Mouse (Mus musculus): ENCODE measurements around the gene Rbp2. TPM values are rescaled to one million over a fixed set of nuclear protein-coding genes. Genes with fewer than 3 reads are reported as not detected.

Rbp2 gene
- 0.53 TPM in 1 of 2 replicates, not detected in the other for polyA plus RNA-seq (2015; fragmentation: Nextera tagmentation; extraction: Ambion mirVana)

DNA sequence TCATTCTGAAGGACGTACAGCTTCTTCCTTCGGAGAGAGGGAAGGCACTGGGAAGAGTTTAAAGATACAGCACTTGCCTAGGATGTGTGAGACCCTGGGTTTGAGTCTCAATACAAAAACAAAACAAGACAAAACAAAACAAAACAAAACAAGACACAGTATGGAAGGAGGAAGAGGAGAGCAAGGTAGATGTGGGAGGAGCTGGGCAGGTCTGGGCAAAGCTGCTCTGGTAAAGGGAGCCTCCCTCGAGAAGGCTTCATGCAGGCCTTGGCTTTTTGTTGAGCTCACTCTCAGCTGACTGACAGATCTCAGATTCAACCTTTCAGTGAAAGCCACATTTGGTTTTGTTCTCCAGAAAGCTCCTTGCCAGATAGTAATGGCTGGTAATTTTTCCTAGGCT lies at the start of gene Rbp2:
Rbp2 (plus strand) TSS at position 301 of the 400 bp plus-strand sequence.
- WGBS, result 87% methylated on average over 3 of the region's 3 CpGs
- no peaks in the 10 kb centered on the region for H3K36me3 ChIP-seq
- H3K9ac ChIP-seq (replicated peaks), result no peak within 1 kb of the TSS
- ATAC-seq (replicated peaks), result no peak
- no peak within 1 kb of the TSS for H3K27ac ChIP-seq (replicated peaks)
- H3K4me1 ChIP-seq, result no peaks in the 10 kb centered on the region
- H3K9me3 ChIP-seq, result no peaks in the 10 kb centered on the region
- no peak within 1 kb of the TSS for H3K4me2 ChIP-seq (replicated peaks)
- H3K27me3 ChIP-seq, result no peaks in the 10 kb centered on the region
- H3K4me3 ChIP-seq, result no peak within 1 kb of the TSS

DNA sequence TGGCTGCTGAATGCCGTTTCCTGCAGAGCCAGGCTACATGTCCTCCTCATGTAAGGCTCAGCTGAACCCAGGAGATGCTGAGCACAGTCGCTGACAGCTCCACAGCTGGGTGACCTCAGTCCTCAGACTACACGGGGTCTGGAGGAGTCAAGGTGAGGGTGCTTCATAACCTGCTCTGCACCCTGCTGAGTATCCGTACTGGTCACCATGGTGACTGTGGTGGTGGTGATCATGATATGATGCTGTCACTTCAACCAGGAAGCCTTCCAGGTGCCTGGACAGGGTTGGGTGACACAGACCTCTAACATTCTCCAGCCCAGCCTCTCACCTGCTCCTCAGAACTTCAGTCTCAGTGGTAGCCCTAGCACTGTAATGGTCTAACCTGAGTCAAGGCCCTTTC lies 48.1 kb upstream of the Rbp2 start:
- no peak overlapping the region for H3K4me3 ChIP-seq
- H3K27me3 ChIP-seq, result no peaks in the 10 kb centered on the region; the same call in 1 of the 2 replicates
- H3K36me3 ChIP-seq, result no peaks in the 10 kb centered on the region
- no peak overlapping the region for H3K9ac ChIP-seq (replicated peaks)
- H3K9me3 ChIP-seq, result no peaks in the 10 kb centered on the region
- no peak overlapping the region for H3K27ac ChIP-seq (replicated peaks)
- ATAC-seq (replicated peaks), result no peak
- no peak overlapping the region for H3K4me2 ChIP-seq (replicated peaks)
- H3K4me1 ChIP-seq, result peaks cover 5% of the 10 kb centered on the region
- WGBS, result 90% methylated on average over 4 of the region's 4 CpGs

DNA sequence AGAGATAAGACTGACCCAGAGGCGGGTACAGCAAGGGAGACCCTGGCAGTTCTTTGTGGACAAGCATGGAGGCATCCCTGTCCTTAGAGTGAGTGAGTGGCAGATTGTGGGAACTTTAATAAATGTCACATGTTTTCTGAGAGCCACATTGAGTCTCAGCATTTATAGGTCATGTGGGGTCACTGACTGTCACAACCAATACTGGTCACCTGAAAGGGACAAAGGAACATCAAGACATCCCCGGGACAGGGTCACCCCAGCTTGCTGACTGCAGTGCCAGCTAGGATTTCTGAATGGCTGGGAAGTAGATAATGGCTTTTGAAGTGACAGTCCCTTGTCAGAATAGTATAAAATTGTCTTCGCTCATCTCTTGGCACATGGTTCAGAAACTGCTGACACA lies 46.8 kb upstream of the Rbp2 start:
- no peak for ATAC-seq (replicated peaks)
- Histone ChIP-seq H3K9ac (replicated peaks) (no peak overlapping the region), H3K4me2 (replicated peaks) (no peak overlapping the region), H3K4me1 (peaks cover 5% of the 10 kb centered on the region), H3K9me3 (no peaks in the 10 kb centered on the region), H3K36me3 (no peaks in the 10 kb centered on the region), H3K27ac (replicated peaks) (no peak overlapping the region), H3K27me3 (no peaks in the 10 kb centered on the region; the same call in 1 of the 2 replicates), H3K4me3 (no peak overlapping the region)
- 71% methylated on average over 3 of the region's 3 CpGs for WGBS

DNA sequence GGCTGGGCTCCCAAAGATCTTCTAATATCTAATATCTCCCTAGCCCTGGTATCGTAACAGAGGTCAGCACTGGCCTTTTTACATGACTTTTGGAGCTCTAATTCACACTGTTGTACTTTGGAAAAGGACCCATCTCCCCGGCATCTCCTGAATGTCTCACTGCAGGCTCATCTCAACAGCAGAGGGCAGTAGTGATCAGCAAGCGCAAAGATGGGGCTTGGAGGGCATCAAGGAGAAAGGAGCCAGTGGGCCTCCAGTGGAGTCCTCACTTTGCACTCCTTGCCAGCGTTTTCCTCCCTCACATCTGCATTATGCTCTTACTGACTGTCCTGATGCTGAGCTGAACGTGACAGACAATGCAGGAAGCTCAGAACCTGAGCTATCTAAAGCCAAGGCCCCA lies 43.3 kb upstream of the Rbp2 start:
- ATAC-seq (replicated peaks), result no peak
- Histone ChIP-seq H3K4me1 (peaks cover 5% of the 10 kb centered on the region), H3K4me2 (replicated peaks) (no peak overlapping the region), H3K27ac (replicated peaks) (no peak overlapping the region), H3K9ac (replicated peaks) (no peak overlapping the region), H3K9me3 (no peaks in the 10 kb centered on the region), H3K27me3 (no peaks in the 10 kb centered on the region; the same call in 1 of the 2 replicates), H3K36me3 (0 out of 2 replicates have a peak, but pooled peaks cover 3% of the 10 kb centered on the region), H3K4me3 (no peak overlapping the region)
- 40% methylated on average over 5 of the region's 5 CpGs for WGBS

DNA sequence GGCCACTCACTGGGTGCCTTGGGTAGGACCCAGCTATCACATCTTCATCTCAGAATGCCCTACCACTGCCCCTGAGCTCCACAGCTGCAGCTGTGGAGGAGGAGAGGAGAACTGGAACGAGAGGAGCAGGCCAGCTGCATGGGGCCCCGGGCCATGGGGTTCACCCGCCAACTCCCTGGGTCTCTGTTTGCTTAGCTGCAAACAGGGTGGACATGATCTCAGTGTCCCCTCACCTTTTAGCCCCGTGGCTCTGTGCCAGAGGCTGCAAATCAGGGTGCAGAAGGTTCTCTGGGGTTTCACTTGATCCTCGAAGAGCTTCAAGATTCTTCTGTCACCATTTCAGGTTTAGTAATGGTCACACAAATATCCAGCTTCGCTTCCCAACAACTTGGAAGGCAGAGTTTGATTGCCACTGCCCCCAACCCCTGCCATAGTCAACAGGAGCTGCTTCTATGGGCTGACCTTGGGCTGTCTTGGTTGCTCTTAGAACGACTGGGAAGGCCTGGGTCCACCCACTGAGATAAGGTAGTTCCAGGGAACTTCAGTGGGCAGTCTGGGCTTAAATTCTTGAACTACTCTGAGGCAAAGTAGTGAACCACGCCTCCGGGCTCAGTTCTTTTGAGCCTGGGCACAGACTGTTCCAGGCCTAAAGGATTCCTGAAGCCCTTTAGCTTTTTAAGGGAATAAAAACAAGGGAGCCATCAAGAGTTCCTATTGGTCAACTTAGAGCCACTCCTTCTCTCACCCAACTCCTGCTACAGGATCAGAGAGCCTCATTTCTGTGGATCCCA lies 40.4 kb upstream of the Rbp2 start:
- no peak overlapping the region for H3K4me2 ChIP-seq (replicated peaks)
- no peak overlapping the region for H3K4me3 ChIP-seq
- H3K27me3 ChIP-seq, result no peaks in the 10 kb centered on the region; the same call in 1 of the 2 replicates
- H3K36me3 ChIP-seq, result 0 out of 2 replicates have a peak, but pooled peaks cover 3% of the 10 kb centered on the region
- whole genome bisulfite sequencing, result 87% methylated on average over 9 of the region's 9 CpGs
- ATAC-seq (replicated peaks), result no peak
- no peak overlapping the region for H3K9ac ChIP-seq (replicated peaks)
- no peaks in the 10 kb centered on the region for H3K9me3 ChIP-seq
- no peaks in the 10 kb centered on the region for H3K4me1 ChIP-seq
- no peak overlapping the region for H3K27ac ChIP-seq (replicated peaks)

DNA sequence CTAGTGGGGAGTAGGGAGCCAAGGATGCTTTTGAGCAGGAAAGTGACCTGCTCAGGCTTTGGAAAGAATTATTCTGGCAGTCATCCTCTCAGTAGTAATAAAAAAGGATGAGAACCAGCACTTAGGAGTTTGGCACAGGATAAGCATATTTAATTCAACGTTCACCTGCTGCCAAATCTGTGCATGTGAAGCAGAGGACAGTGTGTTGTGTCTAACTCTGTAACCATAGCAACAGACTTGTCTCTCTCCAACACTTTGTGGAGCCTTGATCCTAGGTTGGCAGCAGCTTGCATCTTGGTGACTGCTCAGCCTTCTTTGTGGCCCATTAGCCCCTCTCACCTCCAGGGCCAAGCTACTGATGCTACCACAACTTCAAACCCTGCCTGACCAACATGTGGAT lies 34.9 kb upstream of the Rbp2 start:
- no peak overlapping the region for H3K27ac ChIP-seq (replicated peaks)
- no peaks in the 10 kb centered on the region for H3K9me3 ChIP-seq
- no peaks in the 10 kb centered on the region for H3K27me3 ChIP-seq
- peak; percentile 53; the same call in 1 of the 2 replicates for ATAC-seq (replicated peaks)
- H3K4me1 ChIP-seq, result no peaks in the 10 kb centered on the region
- no peak overlapping the region for H3K4me2 ChIP-seq (replicated peaks)
- H3K9ac ChIP-seq (replicated peaks), result no peak overlapping the region
- 30% methylated on average over 1 of the region's 1 CpGs for WGBS
- no peak overlapping the region for H3K4me3 ChIP-seq
- no peaks in the 10 kb centered on the region for H3K36me3 ChIP-seq

DNA sequence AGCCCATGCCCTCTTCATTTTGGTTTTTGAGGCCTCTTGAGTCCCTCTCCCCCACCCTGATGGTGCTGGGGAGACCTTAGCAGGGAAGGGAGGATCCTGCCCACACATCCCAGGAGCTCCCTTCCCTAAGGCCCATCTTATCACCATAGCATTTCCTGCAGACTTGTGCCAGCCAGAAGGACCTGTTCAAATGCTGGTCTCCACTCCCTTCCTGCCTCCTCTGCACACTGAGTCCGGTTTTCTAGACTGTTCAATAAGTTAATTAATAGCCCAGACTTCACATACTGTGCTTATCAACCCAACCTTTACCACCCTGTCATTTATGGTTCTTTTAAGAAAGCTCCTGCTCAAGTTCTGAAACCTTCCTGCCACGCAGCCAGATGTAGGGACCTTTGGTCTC lies 19.2 kb upstream of the Rbp2 start:
- no peaks in the 10 kb centered on the region for H3K9me3 ChIP-seq
- no peaks in the 10 kb centered on the region for H3K27me3 ChIP-seq
- ATAC-seq (replicated peaks), result no peak
- no peak overlapping the region for H3K9ac ChIP-seq (replicated peaks)
- no peak overlapping the region for H3K4me3 ChIP-seq
- no peaks in the 10 kb centered on the region for H3K4me1 ChIP-seq
- no peaks in the 10 kb centered on the region for H3K36me3 ChIP-seq
- WGBS, result 75% methylated on average over 2 of the region's 2 CpGs
- H3K4me2 ChIP-seq (replicated peaks), result no peak overlapping the region
- H3K27ac ChIP-seq (replicated peaks), result no peak overlapping the region

DNA sequence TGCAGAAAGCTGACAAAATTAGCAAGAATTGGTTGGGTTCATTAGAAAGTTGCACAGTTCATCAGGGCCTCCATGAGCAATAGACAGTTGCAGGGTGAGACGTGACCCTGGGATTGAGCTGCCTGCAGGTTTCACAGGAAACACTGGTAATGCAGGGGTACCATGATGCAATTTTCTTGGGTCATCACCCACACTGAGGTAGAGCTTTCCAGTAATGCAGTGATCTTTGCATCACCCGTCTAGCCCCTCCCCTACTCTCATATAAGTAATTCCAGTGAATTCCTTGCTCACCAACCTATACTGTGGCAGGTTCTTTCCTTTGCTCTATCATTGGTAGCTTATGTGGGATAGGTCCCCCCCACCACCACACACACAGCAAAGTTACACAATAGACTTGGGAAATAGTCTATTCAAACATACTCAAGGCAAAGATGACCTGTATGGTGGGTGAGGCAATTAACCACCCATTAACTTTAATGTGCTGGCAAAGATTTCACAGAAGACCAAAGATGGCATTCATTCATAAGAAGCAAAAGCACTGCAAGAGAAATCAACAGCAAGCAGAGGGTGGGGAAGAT lies 5.7 kb upstream of the Rbp2 start:
- no peak for ATAC-seq (replicated peaks)
- H3K27me3 ChIP-seq, result no peaks in the 10 kb centered on the region
- no peak overlapping the region for H3K9ac ChIP-seq (replicated peaks)
- H3K9me3 ChIP-seq, result no peaks in the 10 kb centered on the region
- no peak overlapping the region for H3K4me2 ChIP-seq (replicated peaks)
- H3K27ac ChIP-seq (replicated peaks), result no peak overlapping the region
- H3K36me3 ChIP-seq, result no peaks in the 10 kb centered on the region
- no peaks in the 10 kb centered on the region for H3K4me1 ChIP-seq
- H3K4me3 ChIP-seq, result no peak overlapping the region
- WGBS, result 78% methylated on average over 2 of the region's 2 CpGs

DNA sequence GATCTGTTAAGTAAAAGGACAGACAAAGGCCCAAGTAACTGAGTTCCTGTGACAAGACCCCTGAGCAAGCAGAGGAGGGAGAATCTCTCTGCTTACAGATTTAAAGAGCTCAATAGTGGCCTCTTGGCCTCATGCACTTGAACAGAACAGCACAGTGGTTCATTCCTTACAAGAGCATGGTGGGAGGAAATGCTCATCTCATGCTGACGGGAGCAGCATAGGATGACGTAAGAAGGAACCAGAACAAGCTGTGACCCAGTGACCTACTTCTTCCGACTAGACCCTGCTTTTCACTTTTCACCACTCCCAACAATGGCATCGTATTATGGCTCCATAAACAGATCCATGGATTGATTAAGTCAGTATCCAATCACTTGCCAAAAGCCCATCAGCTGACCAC lies 3.7 kb upstream of the Rbp2 start:
- H3K36me3 ChIP-seq, result no peaks in the 10 kb centered on the region
- no peak for ATAC-seq (replicated peaks)
- H3K27me3 ChIP-seq, result no peaks in the 10 kb centered on the region
- H3K9ac ChIP-seq (replicated peaks), result no peak overlapping the region
- WGBS, result 71% methylated on average over 4 of the region's 4 CpGs
- H3K4me2 ChIP-seq (replicated peaks), result no peak overlapping the region
- no peaks in the 10 kb centered on the region for H3K9me3 ChIP-seq
- no peak overlapping the region for H3K4me3 ChIP-seq
- H3K4me1 ChIP-seq, result no peaks in the 10 kb centered on the region
- no peak overlapping the region for H3K27ac ChIP-seq (replicated peaks)

DNA sequence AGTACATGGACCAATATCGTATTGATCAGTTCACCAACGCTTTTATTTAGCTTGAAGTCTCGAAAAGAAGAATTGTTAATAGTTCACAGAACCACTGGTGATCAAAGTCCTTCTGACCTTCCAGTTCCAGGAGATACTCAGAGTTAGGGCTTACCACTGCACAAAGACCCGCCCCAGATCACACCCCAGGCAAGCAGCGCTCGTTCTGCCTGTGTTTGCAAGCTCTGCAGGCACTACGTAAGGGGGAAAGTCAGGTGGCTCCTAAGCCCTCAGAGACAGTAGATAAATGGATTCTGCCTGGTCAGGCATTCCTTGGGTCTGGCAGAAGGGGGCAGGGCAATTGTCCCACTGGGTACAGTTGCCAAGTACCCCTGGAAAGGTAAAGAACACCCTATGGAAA lies 895 bp upstream of the Rbp2 start:
- WGBS, result 85% methylated on average over 7 of the region's 7 CpGs
- Histone ChIP-seq H3K4me2 (replicated peaks) (no peak overlapping the region), H3K27ac (replicated peaks) (no peak overlapping the region), H3K4me3 (no peak overlapping the region), H3K9ac (replicated peaks) (no peak overlapping the region), H3K4me1 (no peaks in the 10 kb centered on the region), H3K9me3 (no peaks in the 10 kb centered on the region), H3K36me3 (no peaks in the 10 kb centered on the region), H3K27me3 (no peaks in the 10 kb centered on the region)
- no peak for ATAC-seq (replicated peaks)

DNA sequence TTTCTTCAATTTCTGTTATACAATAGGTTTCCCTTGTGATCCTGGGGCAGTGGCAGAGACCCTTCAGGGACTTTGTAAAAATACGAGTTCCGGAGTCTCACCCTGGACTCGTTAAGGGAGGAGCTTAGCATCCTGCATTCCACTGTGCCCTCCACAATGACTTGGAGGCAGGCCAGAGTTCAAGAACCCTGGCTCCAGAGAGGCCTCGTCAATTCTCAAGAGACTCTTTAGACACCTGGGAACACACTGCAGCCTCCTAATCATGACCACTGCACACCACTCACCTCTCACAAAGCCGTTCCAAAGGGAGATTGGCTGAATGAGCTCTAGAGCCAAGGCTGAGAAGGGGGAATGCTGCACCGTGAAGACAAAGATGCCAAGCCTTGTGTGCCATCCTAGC lies 1.4 kb downstream of the Rbp2 start:
- no peak overlapping the region for H3K9ac ChIP-seq (replicated peaks)
- H3K9me3 ChIP-seq, result no peaks in the 10 kb centered on the region
- H3K27me3 ChIP-seq, result no peaks in the 10 kb centered on the region
- H3K4me3 ChIP-seq, result no peak overlapping the region
- H3K4me2 ChIP-seq (replicated peaks), result no peak overlapping the region
- no peak overlapping the region for H3K27ac ChIP-seq (replicated peaks)
- no peaks in the 10 kb centered on the region for H3K4me1 ChIP-seq
- ATAC-seq (replicated peaks), result no peak
- WGBS, result 57% methylated on average over 6 of the region's 6 CpGs
- no peaks in the 10 kb centered on the region for H3K36me3 ChIP-seq

DNA sequence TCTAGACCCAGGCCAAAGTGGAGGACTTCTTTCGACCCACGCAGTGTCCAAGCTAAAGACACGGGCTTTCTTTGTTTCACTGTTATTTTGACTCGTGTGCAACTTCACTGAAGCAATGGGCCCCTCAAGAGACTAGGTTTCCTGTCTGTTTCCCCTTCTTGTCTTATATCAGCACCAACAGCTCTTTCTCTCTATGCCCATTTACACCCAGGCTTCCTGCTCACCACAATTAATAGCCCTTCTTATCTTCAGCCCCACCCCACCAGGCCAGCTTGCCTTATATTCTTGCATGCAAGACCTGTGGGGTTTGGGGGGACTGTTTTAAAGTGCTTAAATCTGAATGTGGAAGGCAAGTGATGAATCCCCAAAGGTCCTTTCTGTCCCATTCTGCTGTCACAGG lies 3.6 kb downstream of the Rbp2 start:
- Histone ChIP-seq H3K4me3 (no peak overlapping the region), H3K27ac (replicated peaks) (no peak overlapping the region), H3K9me3 (no peaks in the 10 kb centered on the region), H3K36me3 (no peaks in the 10 kb centered on the region), H3K27me3 (no peaks in the 10 kb centered on the region), H3K4me1 (no peaks in the 10 kb centered on the region), H3K9ac (replicated peaks) (no peak overlapping the region), H3K4me2 (replicated peaks) (no peak overlapping the region)
- 87% methylated on average over 4 of the region's 4 CpGs for WGBS
- no peak for ATAC-seq (replicated peaks)
